Mouse (Mus musculus) brain, embryonic 14.5 days (tissue): ENCODE measurements at regions not wholly inside any gene's neighbourhood (a gene's known extent, or its start where the extent isn't known, plus 50 kb on each side); places are given as distances from the start of the nearest gene placed in this dataset.

ENCODE experiments used
- CTCF ChIP-seq: fragments of 200-500 bp; IDR thresholded peaks from 2 replicates; pipeline ENCODE4 v1.5.1; 2012; ENCODE audit warnings: inconsistent platforms, mild to moderate bottlenecking, moderate library complexity, borderline replicate concordance; ENCODE audit not compliant: insufficient read depth, insufficient read length; ENCODE audit errors: extremely low read depth
- POLR2A ChIP-seq: fragments of 200-500 bp; IDR thresholded peaks from 2 replicates; pipeline ENCODE4 v1.6.1; 2012; ENCODE audit warnings: mild to moderate bottlenecking, inconsistent platforms, borderline replicate concordance; ENCODE audit not compliant: poor library complexity, insufficient read depth, insufficient read length, severe bottlenecking; ENCODE audit errors: extremely low read depth

DNA sequence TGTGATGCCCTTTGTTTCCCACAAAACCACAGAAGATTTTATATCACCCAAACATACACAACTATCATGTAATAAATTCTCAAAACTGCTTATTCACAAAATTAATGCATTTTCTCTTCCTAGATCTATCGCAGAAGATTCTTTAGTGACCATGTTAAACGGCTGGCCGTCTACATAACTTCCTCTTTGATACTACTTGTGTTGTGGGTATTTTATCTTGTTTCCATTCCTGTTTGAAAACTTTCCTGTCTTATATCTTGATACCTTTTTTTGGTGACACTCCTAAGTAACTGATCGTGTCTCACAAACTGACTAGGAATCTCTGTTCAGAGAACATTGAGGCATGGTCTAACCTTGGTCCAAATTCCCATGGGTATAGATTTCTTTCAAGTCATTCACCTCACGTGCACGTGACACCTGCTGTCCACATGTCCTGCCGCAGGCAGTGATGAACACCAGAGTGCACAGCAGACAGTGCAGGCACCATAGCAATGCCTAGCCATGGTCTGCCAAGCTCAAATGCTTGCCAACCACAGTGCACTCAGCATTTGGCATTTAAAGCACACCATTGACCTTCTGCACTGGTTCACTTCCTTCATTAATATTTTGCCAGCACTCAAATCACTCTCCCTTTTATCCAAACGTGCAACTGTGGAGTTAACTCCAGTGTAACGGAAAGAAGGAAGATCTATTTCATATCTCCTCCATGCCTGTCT is 155.6 kb upstream of the Dio2 start:
- TF ChIP-seq CTCF (no peak), POLR2A (no peak)
